Mouse (Mus musculus): Measurements from ENCODE around the gene Hpse2. TPM values are rescaled to one million over a fixed set of nuclear protein-coding genes. Genes with fewer than 3 reads are reported as not detected.
A peak's percentile ranks its signal among the peaks of the same experiment; 100 is the strongest.

Hpse2 gene
- polyA plus RNA-seq, 1 experiment = not detected

DNA sequence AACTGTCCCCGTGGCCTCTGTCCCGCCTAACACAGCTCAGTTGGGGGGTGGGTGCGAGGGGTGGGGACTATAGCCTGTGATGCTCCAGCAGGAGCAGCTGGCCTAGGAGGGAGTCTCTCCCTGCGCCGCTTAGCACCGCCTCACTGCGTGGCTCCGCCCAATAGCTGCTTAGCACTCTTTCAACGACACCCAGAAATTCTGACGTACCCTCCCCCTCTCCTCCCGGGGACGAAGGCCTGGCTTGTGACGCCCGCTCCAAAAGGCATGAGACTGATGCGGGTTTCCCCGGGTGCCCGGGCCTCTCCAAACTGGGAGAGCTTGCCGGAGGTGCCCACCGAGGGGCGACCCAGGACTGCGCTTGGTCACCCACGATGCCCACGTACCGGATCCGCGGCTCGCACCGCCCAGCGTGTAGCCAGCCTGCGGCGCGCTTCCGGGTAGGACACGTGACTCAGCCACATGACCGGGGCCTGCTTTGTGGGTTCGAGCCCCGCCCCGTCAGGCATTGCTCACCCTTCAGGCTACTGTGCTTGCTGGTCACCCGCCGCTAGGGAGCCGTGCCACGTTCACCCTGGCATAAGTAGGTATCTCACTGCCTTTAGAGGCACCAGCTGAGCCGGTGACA lies 608.5 kb downstream of the Hpse2 start, which contains the start of gene Hps1:
Gene Hps1, minus strand, starts transcription at position 448 of the 625 bp plus-strand sequence.
- peak within 1 kb of the TSS; percentile 48 for H3K4me3 ChIP-seq (ENCODE audit: low read depth, low read length)
- H3K9me3 ChIP-seq (replicated peaks; ENCODE audit: control insufficient read depth, insufficient read depth, low read length, poor library complexity, severe bottlenecking) = no peaks in the 10 kb centered on the region
- H3K9ac ChIP-seq (ENCODE audit: low read depth, poor library complexity, severe bottlenecking) = peak within 1 kb of the TSS; percentile 51
- no peak within 1 kb of the TSS for H3K27ac ChIP-seq (ENCODE audit: insufficient read depth, low read length)
- H3K27me3 ChIP-seq (ENCODE audit: control insufficient read depth, insufficient read depth, low read length, poor library complexity, severe bottlenecking) = no peaks in the 10 kb centered on the region
- no peaks in the 10 kb centered on the region for H3K4me1 ChIP-seq (ENCODE audit: control insufficient read depth, insufficient read depth, low read length)
- TF ChIP-seq CTCF (IDR thresholded peaks at IDR 0.05; ENCODE audit: low read depth, low read length) (no peak), POLR2A (IDR thresholded peaks at IDR 0.05; ENCODE audit: insufficient read depth, low read length) (peak; percentile 6), EP300 (IDR thresholded peaks at IDR 0.05; ENCODE audit: insufficient read depth, low read depth, low read length) (no peak)
- no peaks in the 10 kb centered on the region for H3K36me3 ChIP-seq (ENCODE audit: control insufficient read depth, insufficient read depth, low read length, poor library complexity, severe bottlenecking)

DNA sequence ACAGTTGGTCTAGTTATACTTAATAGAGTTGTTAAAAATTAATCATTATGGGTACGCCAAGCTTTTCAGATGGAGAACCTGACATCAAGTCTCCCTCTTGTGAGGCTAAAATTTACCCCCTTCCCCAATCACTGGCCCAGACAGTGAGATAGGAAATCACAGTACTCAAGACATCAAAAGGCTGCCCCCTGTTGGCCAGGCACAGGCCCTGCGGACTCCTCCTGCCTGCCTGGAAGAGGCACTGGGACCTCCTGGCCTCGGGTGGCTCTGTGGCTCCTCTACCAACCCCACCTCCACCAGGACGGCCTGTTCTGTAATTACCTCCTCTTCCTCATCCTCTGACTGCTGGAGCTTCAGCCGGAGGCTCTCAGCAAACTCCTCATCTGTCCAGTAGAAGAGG lies 610.4 kb downstream of the Hpse2 start:
- TF ChIP-seq EP300 (IDR thresholded peaks at IDR 0.05; ENCODE audit: insufficient read depth, low read depth, low read length) (no peak), POLR2A (IDR thresholded peaks at IDR 0.05; ENCODE audit: insufficient read depth, low read length) (no peak), CTCF (IDR thresholded peaks at IDR 0.05; ENCODE audit: low read depth, low read length) (peak; percentile 65)
- Histone ChIP-seq H3K4me1 (ENCODE audit: control insufficient read depth, insufficient read depth, low read length) (no peaks in the 10 kb centered on the region), H3K9ac (ENCODE audit: low read depth, poor library complexity, severe bottlenecking) (no peak overlapping the region)

DNA sequence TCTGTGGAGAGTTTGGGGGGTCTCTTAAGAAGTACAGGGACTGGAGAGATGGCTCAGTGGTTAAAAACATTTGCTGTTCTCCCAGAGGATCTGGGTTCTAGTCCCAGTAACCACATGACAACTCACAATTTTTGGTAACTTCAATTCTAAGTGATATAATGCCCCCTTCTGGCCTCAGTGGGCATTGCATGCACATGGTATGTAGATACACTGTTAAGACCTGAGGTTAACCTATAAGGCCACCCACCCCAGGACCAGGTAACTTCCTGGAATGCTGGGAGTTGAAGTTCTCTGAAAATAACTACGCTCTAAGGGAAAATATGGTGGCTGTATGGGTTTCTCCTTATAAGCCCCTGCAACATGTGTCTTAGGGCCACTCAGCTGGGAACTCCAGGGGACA lies 611.3 kb downstream of the Hpse2 start:
- H3K27ac ChIP-seq (ENCODE audit: insufficient read depth, low read length) = no peak overlapping the region
- H3K4me1 ChIP-seq (ENCODE audit: control insufficient read depth, insufficient read depth, low read length) = no peaks in the 10 kb centered on the region
- no peaks in the 10 kb centered on the region for H3K27me3 ChIP-seq (ENCODE audit: control insufficient read depth, insufficient read depth, low read length, poor library complexity, severe bottlenecking)
- H3K4me3 ChIP-seq (ENCODE audit: low read depth, low read length) = no peak overlapping the region
- TF ChIP-seq POLR2A (IDR thresholded peaks at IDR 0.05; ENCODE audit: insufficient read depth, low read length) = no peak
- no peak for TF ChIP-seq EP300 (IDR thresholded peaks at IDR 0.05; ENCODE audit: insufficient read depth, low read depth, low read length)
- TF ChIP-seq CTCF (IDR thresholded peaks at IDR 0.05; ENCODE audit: low read depth, low read length) = peak; percentile 11
- no peaks in the 10 kb centered on the region for H3K9me3 ChIP-seq (replicated peaks; ENCODE audit: control insufficient read depth, insufficient read depth, low read length, poor library complexity, severe bottlenecking)
- no peaks in the 10 kb centered on the region for H3K36me3 ChIP-seq (ENCODE audit: control insufficient read depth, insufficient read depth, low read length, poor library complexity, severe bottlenecking)
- H3K9ac ChIP-seq (ENCODE audit: low read depth, poor library complexity, severe bottlenecking) = no peak overlapping the region

More for the DNA sequence above, 610.4 kb downstream of the Hpse2 start:
- Histone ChIP-seq H3K27ac (ENCODE audit: insufficient read depth, low read length) (no peak overlapping the region), H3K4me3 (ENCODE audit: low read depth, low read length) (no peak overlapping the region), H3K9me3 (replicated peaks; ENCODE audit: control insufficient read depth, insufficient read depth, low read length, poor library complexity, severe bottlenecking) (no peaks in the 10 kb centered on the region), H3K36me3 (ENCODE audit: control insufficient read depth, insufficient read depth, low read length, poor library complexity, severe bottlenecking) (no peaks in the 10 kb centered on the region), H3K27me3 (ENCODE audit: control insufficient read depth, insufficient read depth, low read length, poor library complexity, severe bottlenecking) (no peaks in the 10 kb centered on the region)

DNA sequence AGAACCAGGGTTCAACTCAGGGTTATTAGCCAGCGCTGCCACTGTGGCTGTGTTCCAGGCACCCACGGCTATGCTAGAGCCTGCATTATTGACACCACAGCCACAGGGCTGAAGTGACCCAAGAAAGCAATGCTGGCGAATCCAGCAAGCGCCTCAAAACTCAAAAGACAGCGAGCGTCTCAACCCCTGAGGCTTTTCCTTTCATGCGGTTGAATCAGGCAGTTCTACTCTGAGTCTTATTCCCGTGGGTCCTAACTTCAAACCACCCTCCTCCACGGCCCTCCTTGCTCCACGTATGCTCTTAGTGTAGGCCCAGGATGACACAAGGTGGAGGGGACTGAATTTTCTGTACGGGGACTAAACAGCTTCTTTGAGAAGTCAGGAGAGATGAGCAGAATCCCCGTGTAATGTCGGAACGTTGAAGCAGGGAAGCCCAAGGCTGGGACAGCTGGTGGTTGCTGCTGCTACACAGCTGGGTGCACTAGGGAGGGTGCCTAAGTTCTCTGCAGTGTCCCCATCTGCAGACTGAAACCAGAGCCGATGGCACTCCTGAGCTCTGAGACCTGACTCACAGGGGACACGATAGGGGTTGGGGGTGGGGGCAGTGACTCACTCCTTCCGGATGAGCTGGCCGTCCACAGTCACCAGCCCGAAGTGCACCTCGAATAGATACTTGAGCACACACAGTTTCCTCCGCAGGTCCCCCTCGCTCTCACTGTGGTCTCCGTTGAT lies 617.8 kb downstream of the Hpse2 start:
- no peaks in the 10 kb centered on the region for H3K36me3 ChIP-seq (ENCODE audit: control insufficient read depth, insufficient read depth, low read length, poor library complexity, severe bottlenecking)
- no peak overlapping the region for H3K27ac ChIP-seq (ENCODE audit: insufficient read depth, low read length)
- H3K9ac ChIP-seq (ENCODE audit: low read depth, poor library complexity, severe bottlenecking) = no peak overlapping the region
- no peak overlapping the region for H3K4me3 ChIP-seq (ENCODE audit: low read depth, low read length)
- no peak for TF ChIP-seq EP300 (IDR thresholded peaks at IDR 0.05; ENCODE audit: insufficient read depth, low read depth, low read length)
- no peak for TF ChIP-seq POLR2A (IDR thresholded peaks at IDR 0.05; ENCODE audit: insufficient read depth, low read length)
- no peak for TF ChIP-seq CTCF (IDR thresholded peaks at IDR 0.05; ENCODE audit: low read depth, low read length)
- no peaks in the 10 kb centered on the region for H3K9me3 ChIP-seq (replicated peaks; ENCODE audit: control insufficient read depth, insufficient read depth, low read length, poor library complexity, severe bottlenecking)
- no peaks in the 10 kb centered on the region for H3K4me1 ChIP-seq (ENCODE audit: control insufficient read depth, insufficient read depth, low read length)
- H3K27me3 ChIP-seq (ENCODE audit: control insufficient read depth, insufficient read depth, low read length, poor library complexity, severe bottlenecking) = no peaks in the 10 kb centered on the region

DNA sequence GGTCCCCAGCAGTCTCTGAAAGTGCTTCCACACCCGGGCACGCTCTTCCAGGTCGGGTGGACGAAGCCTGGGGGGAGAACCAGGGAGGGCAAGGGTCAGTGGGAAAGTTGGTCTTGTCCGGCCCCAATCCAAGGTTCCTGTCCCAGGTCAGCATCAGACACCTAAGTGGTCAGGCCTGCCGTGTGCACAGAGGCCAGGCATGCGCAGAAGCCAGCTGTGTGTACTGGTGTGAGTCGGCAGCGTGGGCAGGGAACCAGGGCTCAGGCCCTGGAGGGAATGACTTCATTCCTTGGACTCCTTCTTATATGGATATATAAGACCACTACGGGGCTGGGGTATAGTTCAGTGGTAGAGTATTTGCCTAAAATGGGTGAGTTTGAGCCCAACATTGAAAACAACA lies 618.5 kb downstream of the Hpse2 start:
- Histone ChIP-seq H3K27ac (ENCODE audit: insufficient read depth, low read length) (no peak overlapping the region), H3K9me3 (replicated peaks; ENCODE audit: control insufficient read depth, insufficient read depth, low read length, poor library complexity, severe bottlenecking) (no peaks in the 10 kb centered on the region), H3K4me1 (ENCODE audit: control insufficient read depth, insufficient read depth, low read length) (no peaks in the 10 kb centered on the region), H3K9ac (ENCODE audit: low read depth, poor library complexity, severe bottlenecking) (no peak overlapping the region), H3K27me3 (ENCODE audit: control insufficient read depth, insufficient read depth, low read length, poor library complexity, severe bottlenecking) (no peaks in the 10 kb centered on the region), H3K4me3 (ENCODE audit: low read depth, low read length) (no peak overlapping the region), H3K36me3 (ENCODE audit: control insufficient read depth, insufficient read depth, low read length, poor library complexity, severe bottlenecking) (no peaks in the 10 kb centered on the region)
- no peak for TF ChIP-seq EP300 (IDR thresholded peaks at IDR 0.05; ENCODE audit: insufficient read depth, low read depth, low read length)
- no peak for TF ChIP-seq POLR2A (IDR thresholded peaks at IDR 0.05; ENCODE audit: insufficient read depth, low read length)
- TF ChIP-seq CTCF (IDR thresholded peaks at IDR 0.05; ENCODE audit: low read depth, low read length) = no peak

DNA sequence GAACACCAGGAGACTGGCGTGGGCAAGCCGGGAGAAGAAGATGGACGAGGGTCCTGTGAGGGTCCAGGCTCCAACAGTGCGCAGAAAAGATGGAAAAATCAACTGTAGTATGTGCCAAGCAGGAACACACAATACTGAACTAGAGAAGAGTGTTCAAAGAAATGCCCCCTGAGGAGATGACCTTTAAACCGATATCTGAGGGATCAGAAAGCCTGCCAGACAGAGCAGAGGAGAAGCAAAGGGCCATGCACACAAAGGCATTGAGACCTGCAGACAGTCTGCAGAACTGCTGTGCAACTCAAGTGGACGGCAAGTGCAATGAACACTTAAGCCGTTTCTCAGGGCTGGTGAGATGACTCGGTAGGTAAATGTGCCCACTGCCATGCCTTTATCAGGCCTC lies 620.8 kb downstream of the Hpse2 start:
- Histone ChIP-seq H3K4me1 (ENCODE audit: control insufficient read depth, insufficient read depth, low read length) (no peaks in the 10 kb centered on the region), H3K27ac (ENCODE audit: insufficient read depth, low read length) (no peak overlapping the region), H3K9me3 (replicated peaks; ENCODE audit: control insufficient read depth, insufficient read depth, low read length, poor library complexity, severe bottlenecking) (no peaks in the 10 kb centered on the region), H3K4me3 (ENCODE audit: low read depth, low read length) (no peak overlapping the region), H3K36me3 (ENCODE audit: control insufficient read depth, insufficient read depth, low read length, poor library complexity, severe bottlenecking) (no peaks in the 10 kb centered on the region), H3K27me3 (ENCODE audit: control insufficient read depth, insufficient read depth, low read length, poor library complexity, severe bottlenecking) (no peaks in the 10 kb centered on the region), H3K9ac (ENCODE audit: low read depth, poor library complexity, severe bottlenecking) (no peak overlapping the region)
- TF ChIP-seq EP300 (IDR thresholded peaks at IDR 0.05; ENCODE audit: insufficient read depth, low read depth, low read length) (no peak), CTCF (IDR thresholded peaks at IDR 0.05; ENCODE audit: low read depth, low read length) (no peak), POLR2A (IDR thresholded peaks at IDR 0.05; ENCODE audit: insufficient read depth, low read length) (no peak)
